Mouse (Mus musculus): ENCODE measurements around the gene Hk3. TPM values are rescaled to one million over a fixed set of nuclear protein-coding genes. Genes with fewer than 3 reads are reported as not detected.

Gene Hk3
- polyA plus RNA-seq, 1 experiment from 2014 or later: 0.86 TPM

- Histone ChIP-seq H3K9me3 (replicated peaks) (no peaks in the 10 kb centered on the region), H3K4me1 (replicated peaks) (no peaks in the 10 kb centered on the region), H3K4me3 (no peak overlapping the region), H3K36me3 (no peaks in the 10 kb centered on the region), H3K27ac (no peak overlapping the region), H3K9ac (no peak overlapping the region), H3K27me3 (peaks cover 19% of the 10 kb centered on the region), H3K4me2 (no peak overlapping the region)
- ATAC-seq (replicated peaks; ENCODE audit: insufficient number of reproducible peaks, insufficient read depth, low FRiP score, low read depth): no peak
- WGBS: 34% methylated on average over 14 of the region's 14 CpGs
Measured at GRCm38 (mm10) chr13:54970521-54971247, 50.5 kb downstream of the Hk3 start.

DNA sequence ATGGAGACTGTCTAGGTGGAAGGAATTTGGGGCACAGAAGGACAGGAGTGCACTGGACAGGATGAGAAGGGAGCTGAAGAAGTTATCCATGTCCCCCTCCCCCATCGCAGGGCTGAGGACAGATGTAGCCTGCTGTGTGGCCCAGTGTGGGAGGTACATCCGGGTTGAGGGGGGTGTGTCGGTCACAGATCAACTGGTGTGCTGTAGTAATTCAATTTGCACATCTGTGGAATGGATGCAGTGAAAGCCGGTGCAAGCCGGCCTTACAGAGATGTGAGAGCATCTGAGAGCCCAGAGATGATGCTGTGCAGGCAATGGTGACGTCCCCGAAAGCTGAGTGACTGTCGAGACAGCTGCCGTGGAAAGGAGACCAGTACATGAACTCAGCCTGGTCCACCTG, 51.7 kb downstream of the Hk3 start:
- peaks cover 13% of the 10 kb centered on the region for H3K27me3 ChIP-seq
- no peak overlapping the region for H3K4me3 ChIP-seq
- H3K36me3 ChIP-seq: no peaks in the 10 kb centered on the region
- no peak overlapping the region for H3K27ac ChIP-seq
- WGBS: 56% methylated on average over 9 of the region's 9 CpGs
- no peak for ATAC-seq (replicated peaks; ENCODE audit: insufficient number of reproducible peaks, insufficient read depth, low FRiP score, low read depth)
- no peak overlapping the region for H3K9ac ChIP-seq
- H3K4me2 ChIP-seq: no peak overlapping the region
- H3K9me3 ChIP-seq (replicated peaks): no peaks in the 10 kb centered on the region
- no peaks in the 10 kb centered on the region for H3K4me1 ChIP-seq (replicated peaks)

DNA sequence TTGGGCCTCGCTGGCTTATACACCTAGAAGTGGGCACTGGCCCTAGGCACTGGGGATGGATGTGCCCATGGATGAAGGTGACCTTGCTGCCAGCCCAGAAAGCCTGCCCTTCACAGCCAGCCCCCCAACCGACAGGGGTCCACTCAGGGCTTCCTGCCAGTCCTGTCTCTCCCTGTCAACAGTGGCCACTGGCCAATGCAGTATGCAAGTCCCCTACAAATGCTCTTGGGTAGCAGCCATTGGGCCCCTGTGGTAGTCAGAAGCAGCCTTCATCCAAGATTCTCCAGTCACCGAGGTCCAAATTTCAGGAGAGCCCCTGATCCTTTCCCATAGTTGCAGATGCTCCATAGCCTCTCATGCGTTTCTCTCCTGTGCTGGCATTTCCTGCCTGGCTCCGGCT, 52.5 kb downstream of the Hk3 start:
- no peaks in the 10 kb centered on the region for H3K9me3 ChIP-seq (replicated peaks)
- H3K4me1 ChIP-seq (replicated peaks): no peaks in the 10 kb centered on the region
- no peak overlapping the region for H3K4me2 ChIP-seq
- H3K27me3 ChIP-seq: peaks cover 13% of the 10 kb centered on the region
- H3K27ac ChIP-seq: no peak overlapping the region
- H3K4me3 ChIP-seq: no peak overlapping the region
- WGBS: 66% methylated on average over 5 of the region's 5 CpGs
- H3K36me3 ChIP-seq: no peaks in the 10 kb centered on the region
- ATAC-seq (replicated peaks; ENCODE audit: insufficient number of reproducible peaks, insufficient read depth, low FRiP score, low read depth): no peak
- H3K9ac ChIP-seq: no peak overlapping the region

DNA sequence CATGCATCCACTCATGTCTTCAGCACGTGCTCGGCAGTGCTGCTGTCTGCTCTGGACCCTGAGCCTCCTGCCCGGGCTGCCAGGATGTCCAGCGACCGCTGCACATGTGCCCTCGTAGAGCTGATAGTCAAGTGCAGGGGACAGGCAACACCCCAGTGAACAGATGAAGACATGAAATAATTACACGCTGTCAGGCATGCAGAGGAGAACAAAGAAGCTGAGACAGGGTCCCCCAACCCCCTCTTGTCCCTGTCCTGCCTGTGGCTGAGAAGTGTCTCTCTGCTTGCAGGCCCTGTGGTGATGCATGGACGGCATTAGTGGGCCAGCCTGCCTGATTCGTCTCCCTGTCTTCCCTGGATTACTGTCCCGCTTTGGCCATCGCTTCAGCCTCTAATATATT, 53.7 kb downstream of the Hk3 start:
- Histone ChIP-seq H3K9ac (no peak overlapping the region), H3K27me3 (peaks cover 13% of the 10 kb centered on the region), H3K36me3 (no peaks in the 10 kb centered on the region), H3K4me2 (no peak overlapping the region), H3K27ac (no peak overlapping the region), H3K9me3 (replicated peaks) (no peaks in the 10 kb centered on the region), H3K4me3 (no peak overlapping the region), H3K4me1 (replicated peaks) (no peaks in the 10 kb centered on the region)
- ATAC-seq (replicated peaks; ENCODE audit: insufficient number of reproducible peaks, insufficient read depth, low FRiP score, low read depth): no peak
- WGBS: 74% methylated on average over 11 of the region's 11 CpGs

- Histone ChIP-seq H3K4me2 (no peak overlapping the region), H3K27me3 (peaks cover 10% of the 10 kb centered on the region), H3K4me3 (no peak overlapping the region), H3K9ac (no peak overlapping the region), H3K36me3 (no peaks in the 10 kb centered on the region), H3K27ac (no peak overlapping the region), H3K9me3 (replicated peaks) (no peaks in the 10 kb centered on the region), H3K4me1 (replicated peaks) (no peaks in the 10 kb centered on the region)
- no peak for ATAC-seq (replicated peaks; ENCODE audit: insufficient number of reproducible peaks, insufficient read depth, low FRiP score, low read depth)
- 78% methylated on average over 6 of the region's 6 CpGs for WGBS
Measured at GRCm38 (mm10) chr13:54965256-54965655, 55.9 kb downstream of the Hk3 start.

GRCm38 (mm10) chr13:54960491-54960890, 60.7 kb downstream of the Hk3 start:
- peaks cover 38% of the 10 kb centered on the region for H3K27me3 ChIP-seq
- no peak overlapping the region for H3K4me2 ChIP-seq
- WGBS: 55% methylated on average over 3 of the region's 3 CpGs
- H3K4me1 ChIP-seq (replicated peaks): peaks cover 9% of the 10 kb centered on the region
- no peaks in the 10 kb centered on the region for H3K36me3 ChIP-seq
- ATAC-seq (replicated peaks; ENCODE audit: insufficient number of reproducible peaks, insufficient read depth, low FRiP score, low read depth): no peak
- no peak overlapping the region for H3K27ac ChIP-seq
- no peak overlapping the region for H3K4me3 ChIP-seq
- no peak overlapping the region for H3K9ac ChIP-seq
- no peaks in the 10 kb centered on the region for H3K9me3 ChIP-seq (replicated peaks)

DNA sequence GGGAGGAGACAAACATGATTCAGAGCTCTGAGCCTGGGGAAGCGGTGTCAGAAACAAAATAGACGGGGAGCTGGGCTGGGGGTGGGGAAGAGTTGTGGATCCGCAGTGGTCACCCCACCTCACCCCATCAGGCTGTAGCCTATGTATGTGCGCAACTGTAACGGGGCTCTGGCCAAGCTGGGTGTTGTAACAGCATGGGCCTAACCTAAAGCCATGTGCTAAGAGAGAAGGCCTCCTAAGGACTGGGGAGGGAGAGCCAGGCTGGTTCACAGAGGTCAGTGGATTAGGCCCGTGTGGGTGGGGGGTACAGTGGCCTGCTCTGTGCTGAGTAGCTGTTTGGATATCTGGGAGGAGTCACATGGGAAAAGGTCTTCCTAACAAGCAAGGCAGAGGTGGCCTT, 61.3 kb downstream of the Hk3 start:
- Histone ChIP-seq H3K36me3 (no peaks in the 10 kb centered on the region), H3K9me3 (replicated peaks) (no peaks in the 10 kb centered on the region), H3K9ac (no peak overlapping the region), H3K27ac (no peak overlapping the region), H3K27me3 (peaks cover 44% of the 10 kb centered on the region), H3K4me1 (replicated peaks) (peaks cover 9% of the 10 kb centered on the region), H3K4me3 (no peak overlapping the region), H3K4me2 (no peak overlapping the region)
- no peak for ATAC-seq (replicated peaks; ENCODE audit: insufficient number of reproducible peaks, insufficient read depth, low FRiP score, low read depth)
- 46% methylated on average over 6 of the region's 6 CpGs for whole genome bisulfite sequencing

DNA sequence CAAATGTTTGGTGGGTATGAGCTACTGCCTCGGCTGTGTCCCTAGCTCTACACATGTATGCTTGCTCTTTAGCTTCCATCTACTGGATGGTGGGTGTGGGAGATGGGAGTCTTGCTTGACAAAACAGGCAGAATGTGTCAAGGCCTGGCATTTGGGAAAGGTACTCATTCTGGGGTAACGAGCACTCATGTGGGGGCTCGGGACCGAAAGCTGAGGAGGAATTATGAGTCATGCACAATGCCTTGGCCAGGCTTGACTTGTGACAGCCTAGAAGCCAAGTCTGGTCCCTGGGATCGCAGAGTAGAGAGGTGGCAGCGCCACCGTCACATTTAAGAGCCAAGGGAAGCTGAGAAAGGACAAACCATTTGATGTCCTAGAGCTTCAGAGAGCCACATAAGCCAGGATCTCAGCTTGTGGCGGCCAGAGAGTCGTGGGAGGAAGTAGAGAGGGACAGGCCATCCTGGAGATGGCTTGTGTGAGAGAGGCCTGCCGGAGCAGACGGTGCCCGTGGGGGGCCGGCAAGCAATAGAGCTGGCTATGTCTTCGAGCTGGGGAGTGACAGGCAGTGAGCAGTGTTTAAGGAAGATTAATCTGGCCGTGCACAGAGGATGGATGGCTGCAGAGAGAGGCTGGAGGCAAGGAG, 62.0 kb downstream of the Hk3 start:
- Histone ChIP-seq H3K4me3 (no peak overlapping the region), H3K27ac (no peak overlapping the region), H3K9me3 (replicated peaks) (no peaks in the 10 kb centered on the region), H3K4me2 (no peak overlapping the region), H3K27me3 (peaks cover 51% of the 10 kb centered on the region), H3K36me3 (no peaks in the 10 kb centered on the region), H3K4me1 (replicated peaks) (peaks cover 9% of the 10 kb centered on the region), H3K9ac (no peak overlapping the region)
- ATAC-seq (replicated peaks; ENCODE audit: insufficient number of reproducible peaks, insufficient read depth, low FRiP score, low read depth): no peak
- 55% methylated on average over 15 of the region's 15 CpGs for WGBS

DNA sequence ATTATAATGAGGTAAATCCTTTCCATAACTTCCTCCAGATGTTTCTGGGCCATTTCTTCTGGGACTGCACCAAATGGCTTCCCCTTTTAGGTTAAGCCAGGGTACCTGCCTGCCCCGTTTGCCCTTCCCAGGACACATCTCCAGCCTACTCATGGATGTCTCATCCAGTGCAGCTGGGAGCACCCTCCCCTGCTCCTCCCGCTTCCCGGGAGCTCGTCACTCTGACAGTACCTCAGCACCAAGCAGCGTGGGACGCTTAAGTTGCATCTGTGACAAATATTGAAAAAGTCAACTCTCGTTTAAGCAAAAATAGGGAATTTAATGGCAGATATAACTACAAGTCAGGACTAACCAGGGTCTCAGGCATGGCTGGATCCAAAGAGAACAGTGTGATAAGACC, 63.9 kb downstream of the Hk3 start:
- no peak overlapping the region for H3K27ac ChIP-seq
- no peak overlapping the region for H3K4me3 ChIP-seq
- H3K4me2 ChIP-seq: no peak overlapping the region
- peaks cover 9% of the 10 kb centered on the region for H3K4me1 ChIP-seq (replicated peaks)
- no peaks in the 10 kb centered on the region for H3K9me3 ChIP-seq (replicated peaks)
- 66% methylated on average over 7 of the region's 7 CpGs for WGBS
- no peak for ATAC-seq (replicated peaks; ENCODE audit: insufficient number of reproducible peaks, insufficient read depth, low FRiP score, low read depth)
- no peak overlapping the region for H3K9ac ChIP-seq
- H3K27me3 ChIP-seq: peaks cover 70% of the 10 kb centered on the region
- no peaks in the 10 kb centered on the region for H3K36me3 ChIP-seq

Other genes starting within 250 kb of the Hk3 start
- not detected in 2 replicates for gene Eif4e1b, start 237.4 kb downstream of the Hk3 start, polyA plus RNA-seq (2015; fragmentation: Nextera tagmentation; extraction: Ambion mirVana)
- 4.4 and 7.3 TPM in 2 replicates for gene Tspan17, start 232.0 kb downstream of the Hk3 start, polyA plus RNA-seq (2015; fragmentation: Nextera tagmentation; extraction: Ambion mirVana)
- gene Unc5a, start 72.0 kb downstream of the Hk3 start, polyA plus RNA-seq (2015; fragmentation: Nextera tagmentation; extraction: Ambion mirVana): 1.3 and 2.8 TPM in 2 replicates
- 14.9 and 16.4 TPM in 2 replicates for gene Uimc1, start 78.9 kb upstream of the Hk3 start, polyA plus RNA-seq (2015; fragmentation: Nextera tagmentation; extraction: Ambion mirVana)
- 16.6 and 21.2 TPM in 2 replicates for gene Zfp346, start 83.9 kb upstream of the Hk3 start, polyA plus RNA-seq (2015; fragmentation: Nextera tagmentation; extraction: Ambion mirVana)
- not detected in 2 replicates for gene Gm17617, start 112.2 kb upstream of the Hk3 start, polyA plus RNA-seq (2015; fragmentation: Nextera tagmentation; extraction: Ambion mirVana)
- 0.72 and 2.0 TPM in 2 replicates for gene Fgfr4, start 131.3 kb upstream of the Hk3 start, polyA plus RNA-seq (2015; fragmentation: Nextera tagmentation; extraction: Ambion mirVana)
- gene Nsd1, start 188.4 kb upstream of the Hk3 start, polyA plus RNA-seq (2015; fragmentation: Nextera tagmentation; extraction: Ambion mirVana): 41.5 and 42.5 TPM in 2 replicates